Mouse (Mus musculus): ENCODE results near the gene Onecut1. TPM values are rescaled to one million over a fixed set of nuclear protein-coding genes. Genes with fewer than 3 reads are reported as not detected.

The Onecut1 gene
- total and polyA plus RNA-seq, 2 experiments, result 1.9 to 32.1 TPM

DNA sequence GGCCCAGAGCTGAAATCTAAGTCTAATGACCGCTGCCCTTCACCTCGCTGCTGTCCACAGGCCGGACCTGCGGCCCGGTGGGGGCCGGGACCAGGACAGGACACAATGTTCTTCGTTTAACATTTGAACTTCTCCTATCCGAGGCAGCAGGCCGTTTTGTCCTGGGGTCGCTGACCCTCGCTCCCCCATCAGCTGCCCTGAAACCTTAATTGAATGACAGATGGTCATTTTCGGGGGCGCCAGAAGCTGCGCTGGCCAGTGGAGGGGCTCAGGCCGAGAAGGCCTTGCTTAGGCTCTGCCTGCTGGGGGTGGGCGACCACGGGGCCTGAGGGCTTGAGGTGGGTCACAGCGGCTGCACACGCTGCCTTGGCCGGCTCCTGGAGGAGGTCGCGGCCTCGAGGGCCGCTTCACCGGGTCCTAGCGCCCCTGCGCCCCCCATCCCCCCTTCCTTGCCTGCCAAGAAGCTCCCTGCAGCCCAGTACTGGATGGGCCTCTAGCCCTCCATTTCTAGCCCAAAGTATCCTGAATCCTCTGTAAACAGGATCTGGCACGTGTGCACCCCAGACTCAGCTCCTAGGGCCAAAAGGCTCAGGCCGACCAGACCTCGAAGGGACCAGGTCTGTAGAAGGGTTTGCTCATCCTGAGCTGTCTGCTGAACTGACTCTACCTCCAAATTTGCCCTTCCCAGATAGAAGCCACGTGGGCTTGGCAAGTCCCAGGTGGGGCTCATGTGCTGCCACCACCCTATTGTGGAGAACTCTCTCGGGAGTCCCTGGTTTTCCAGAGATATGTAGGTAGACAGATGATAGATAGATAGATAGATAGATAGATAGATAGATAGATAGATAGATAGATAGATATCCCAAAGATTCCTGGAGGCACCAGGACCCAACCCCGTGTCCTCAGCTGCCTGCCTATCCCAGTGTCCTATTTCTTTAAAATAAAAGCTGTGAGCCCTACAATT, 14.6 kb upstream of the Onecut1 start:
- DNase-seq (ENCODE audit: extremely low read depth, low read depth, low spot score), result no peak
- H3K27me3 ChIP-seq (ENCODE audit: control insufficient read depth, insufficient read depth, low read length), result no peaks in the 10 kb centered on the region

DNA sequence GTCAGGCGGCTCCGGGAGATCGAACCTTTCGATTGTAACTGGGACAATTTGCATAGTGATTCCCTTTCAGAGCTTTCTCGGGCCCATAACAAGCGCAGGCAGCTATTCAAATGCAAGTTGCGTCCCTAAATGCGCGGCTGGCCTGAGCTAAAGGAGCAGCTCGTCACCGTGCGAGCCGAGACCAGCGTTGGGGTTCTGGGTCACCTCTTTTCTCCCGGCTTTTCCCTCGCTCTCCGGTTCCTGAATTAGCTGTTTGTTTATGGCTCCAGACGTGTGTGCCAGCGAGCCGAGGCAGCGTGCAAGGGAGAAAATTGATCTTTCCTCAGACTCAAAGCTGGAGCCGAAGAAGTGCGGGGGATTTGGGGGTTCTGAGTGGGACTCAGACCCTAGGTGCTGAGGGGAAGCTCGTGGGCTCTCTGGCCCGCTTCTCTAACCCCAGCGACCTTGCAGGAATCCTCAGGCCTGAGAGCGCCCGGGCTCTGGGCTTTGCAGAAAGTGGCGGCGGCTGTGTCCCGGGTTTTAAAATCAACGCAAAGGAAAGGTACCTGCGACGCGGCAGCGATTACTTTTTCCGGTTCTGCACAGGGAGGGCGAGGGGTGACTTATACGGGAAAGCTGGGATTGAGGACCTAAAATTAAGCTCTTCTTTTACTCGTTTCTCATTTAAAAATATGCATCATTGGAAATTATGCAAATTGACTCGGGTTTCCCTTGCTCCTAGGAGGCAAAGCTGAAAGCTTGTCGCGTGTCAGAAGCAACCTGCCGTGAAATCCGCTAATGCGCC, 13.1 kb upstream of the Onecut1 start:
- 1% methylated on average over 46 of the region's 46 CpGs for WGBS
- no peaks in the 10 kb centered on the region for H3K79me2 ChIP-seq (ENCODE audit: control insufficient read depth, insufficient read depth, low read length)
- no peaks in the 10 kb centered on the region for H3K27me3 ChIP-seq (ENCODE audit: control insufficient read depth, insufficient read depth, low read length)
- H3K36me3 ChIP-seq (ENCODE audit: control insufficient read depth, insufficient read depth, low read length), result peaks cover 2% of the 10 kb centered on the region; the same call in 1 of the 2 replicates
- H3K4me1 ChIP-seq (ENCODE audit: control insufficient read depth, insufficient read depth, low read length), result peaks cover 4% of the 10 kb centered on the region; the same call in 1 of the 2 replicates
- H3K4me3 ChIP-seq (ENCODE audit: insufficient read depth, low read depth, low read length), result peak overlapping the region; percentile 83
- H3K9ac ChIP-seq (ENCODE audit: low read depth, low read length), result peak overlapping the region; percentile 96
- TF ChIP-seq POLR2A (IDR thresholded peaks at IDR 0.05; ENCODE audit: extremely low read depth, insufficient read depth, low read length) (0 out of 2 replicates have a peak, but pooled peaks have one; percentile 19), CTCF (IDR thresholded peaks at IDR 0.05; ENCODE audit: low read depth, low read length) (no peak)
- DNase-seq (ENCODE audit: extremely low read depth, low read depth, low spot score), result peak; percentile 50
- H3K27ac ChIP-seq (replicated peaks; ENCODE audit: insufficient read depth, low read depth, low read length), result peak overlapping the region; percentile 78

More for the DNA sequence above, 14.6 kb upstream of the Onecut1 start:
- Histone ChIP-seq H3K9ac (ENCODE audit: low read depth, low read length) (no peak overlapping the region), H3K36me3 (ENCODE audit: control insufficient read depth, insufficient read depth, low read length) (peaks cover 2% of the 10 kb centered on the region; the same call in 1 of the 2 replicates), H3K79me2 (ENCODE audit: control insufficient read depth, insufficient read depth, low read length) (no peaks in the 10 kb centered on the region), H3K4me3 (ENCODE audit: insufficient read depth, low read depth, low read length) (no peak overlapping the region), H3K4me1 (ENCODE audit: control insufficient read depth, insufficient read depth, low read length) (peaks cover 4% of the 10 kb centered on the region; the same call in 1 of the 2 replicates), H3K27ac (replicated peaks; ENCODE audit: insufficient read depth, low read depth, low read length) (no peak overlapping the region)
- TF ChIP-seq POLR2A (IDR thresholded peaks at IDR 0.05; ENCODE audit: extremely low read depth, insufficient read depth, low read length), result no peak
- no peak for TF ChIP-seq CTCF (IDR thresholded peaks at IDR 0.05; ENCODE audit: low read depth, low read length)
- WGBS, result 56% methylated on average over 33 of the region's 33 CpGs

DNA sequence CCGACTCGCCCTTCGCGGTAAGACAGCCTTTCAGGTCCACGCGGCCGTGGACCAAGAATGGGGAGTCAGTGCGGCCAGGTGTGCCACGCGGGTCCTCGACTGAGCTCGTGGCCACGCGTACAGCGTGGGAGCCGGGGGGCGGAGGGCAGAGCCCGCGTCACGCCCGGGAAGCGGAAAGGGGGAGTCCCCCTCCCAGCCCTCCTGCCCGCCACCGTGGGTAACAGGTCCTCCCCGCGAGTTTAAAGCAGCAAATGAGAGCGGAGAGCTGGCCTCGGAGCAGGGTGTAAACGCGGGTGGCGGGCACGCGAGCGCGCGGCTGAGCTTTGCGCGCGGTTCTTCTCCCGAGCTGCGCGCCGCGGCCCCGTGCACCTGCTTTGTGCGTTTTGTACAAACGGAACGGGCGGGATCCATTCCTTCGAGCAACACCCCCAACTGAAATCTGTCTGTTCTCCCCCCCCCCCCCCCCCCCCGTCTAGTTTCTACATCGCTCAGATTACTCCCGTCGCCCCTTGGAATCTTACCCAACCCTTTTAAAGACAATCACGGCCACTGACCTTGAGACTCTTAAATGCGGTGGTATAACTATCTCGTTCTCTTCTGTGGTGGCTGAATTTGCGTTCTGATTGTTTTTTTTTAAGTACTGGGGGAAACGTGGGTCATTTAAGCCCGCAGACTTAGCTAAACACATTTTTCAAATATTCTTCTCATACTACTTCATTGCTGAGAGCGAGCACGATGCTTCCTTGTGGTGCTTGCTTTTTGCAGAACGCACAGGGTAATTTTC, 12.3 kb upstream of the Onecut1 start:
- WGBS, result 2% methylated on average over 62 of the region's 63 CpGs
- H3K9ac ChIP-seq (ENCODE audit: low read depth, low read length), result peak overlapping the region; percentile 96
- DNase-seq (ENCODE audit: extremely low read depth, low read depth, low spot score), result no peak
- H3K4me3 ChIP-seq (ENCODE audit: insufficient read depth, low read depth, low read length), result peak overlapping the region; percentile 83
- peak overlapping the region; percentile 78 for H3K27ac ChIP-seq (replicated peaks; ENCODE audit: insufficient read depth, low read depth, low read length)
- 0 out of 2 replicates have a peak, but pooled peaks have one; percentile 40 for TF ChIP-seq POLR2A (IDR thresholded peaks at IDR 0.05; ENCODE audit: extremely low read depth, insufficient read depth, low read length)
- TF ChIP-seq CTCF (IDR thresholded peaks at IDR 0.05; ENCODE audit: low read depth, low read length), result no peak
- H3K4me1 ChIP-seq (ENCODE audit: control insufficient read depth, insufficient read depth, low read length), result peaks cover 4% of the 10 kb centered on the region; the same call in 1 of the 2 replicates
- peaks cover 2% of the 10 kb centered on the region; the same call in 1 of the 2 replicates for H3K36me3 ChIP-seq (ENCODE audit: control insufficient read depth, insufficient read depth, low read length)
- no peaks in the 10 kb centered on the region; the same call in 1 of the 2 replicates for H3K79me2 ChIP-seq (ENCODE audit: control insufficient read depth, insufficient read depth, low read length)
- H3K27me3 ChIP-seq (ENCODE audit: control insufficient read depth, insufficient read depth, low read length), result no peaks in the 10 kb centered on the region

DNA sequence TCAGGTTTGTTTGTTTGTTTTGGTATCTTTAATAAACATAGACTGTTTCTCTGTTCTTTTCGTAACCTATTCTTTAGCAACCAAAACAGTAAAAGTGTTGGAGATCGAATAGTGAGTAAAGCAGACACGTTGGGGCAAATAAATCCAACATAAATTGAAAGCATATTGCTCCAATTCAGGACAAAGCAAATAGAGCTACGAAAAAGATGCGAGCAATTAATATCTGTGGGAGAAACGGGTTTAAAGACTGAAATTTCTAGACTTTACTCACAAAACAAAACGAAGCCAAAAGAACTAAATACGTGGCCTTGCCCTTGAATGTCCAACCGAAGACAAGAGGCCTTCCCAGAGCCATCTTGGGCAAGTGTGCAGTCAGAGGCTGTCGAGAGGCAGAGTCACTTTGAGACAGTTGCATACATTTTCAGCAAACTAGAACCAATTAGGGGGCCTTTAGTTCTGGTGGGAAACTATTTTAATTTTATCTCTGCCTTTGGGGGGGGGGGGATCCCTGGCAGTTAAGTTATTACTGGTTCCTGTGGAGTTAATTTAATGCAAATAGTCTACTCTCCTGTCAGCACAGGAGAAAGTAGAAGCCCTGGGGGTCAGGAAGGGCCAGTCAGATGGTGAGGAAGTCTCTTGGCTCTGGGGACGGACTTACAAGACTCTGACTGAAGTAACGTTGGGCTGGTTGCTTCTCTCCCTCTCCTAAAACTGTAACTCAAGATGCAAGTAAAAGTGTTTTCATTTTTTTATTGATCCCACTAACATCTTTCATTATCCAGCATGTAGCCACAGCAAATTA, 11.5 kb upstream of the Onecut1 start:
- 0 out of 2 replicates have a peak overlapping the region, but pooled peaks have one; percentile 83 for H3K4me3 ChIP-seq (ENCODE audit: insufficient read depth, low read depth, low read length)
- peak overlapping the region; percentile 96; the same call in 1 of the 2 replicates for H3K9ac ChIP-seq (ENCODE audit: low read depth, low read length)
- peaks cover 4% of the 10 kb centered on the region; the same call in 1 of the 2 replicates for H3K4me1 ChIP-seq (ENCODE audit: control insufficient read depth, insufficient read depth, low read length)
- H3K27ac ChIP-seq (replicated peaks; ENCODE audit: insufficient read depth, low read depth, low read length), result no peak overlapping the region
- 35% methylated on average over 12 of the region's 12 CpGs for WGBS
- no peaks in the 10 kb centered on the region; the same call in 1 of the 2 replicates for H3K79me2 ChIP-seq (ENCODE audit: control insufficient read depth, insufficient read depth, low read length)
- H3K27me3 ChIP-seq (ENCODE audit: control insufficient read depth, insufficient read depth, low read length), result no peaks in the 10 kb centered on the region
- TF ChIP-seq POLR2A (IDR thresholded peaks at IDR 0.05; ENCODE audit: extremely low read depth, insufficient read depth, low read length) (no peak), CTCF (IDR thresholded peaks at IDR 0.05; ENCODE audit: low read depth, low read length) (no peak)
- peaks cover 2% of the 10 kb centered on the region; the same call in 1 of the 2 replicates for H3K36me3 ChIP-seq (ENCODE audit: control insufficient read depth, insufficient read depth, low read length)
- DNase-seq (ENCODE audit: extremely low read depth, low read depth, low spot score), result no peak

All from liver, adult 2 months (tissue).